Comparison of ENCODE assay signal across 9 mouse cellular contexts in genomic region chr2:163401221-163401620, GRCm38 (mm10). TPM values are rescaled to one million over a fixed set of nuclear protein-coding genes. Genes with fewer than 3 reads are reported as not detected.
DNase-seq lines count a peak whose midpoint lies in the region; ATAC-seq and TF ChIP-seq lines count a peak whose summit lies in the region.
"Had no signal": no experiment of that assay in that cellular context is flagged by ENCODE, and none has a peak within 500 bp of the region (broad histone marks: within the 10 kb centered on the region; RNA-seq: fewer than 3 reads in every experiment).

No protein-coding gene starts in this region.

- H3K9me3 ChIP-seq in liver, embryonic 12.5 days (replicated peaks): no peaks in the 10 kb centered on the region

- peaks cover 19% of the 10 kb centered on the region for H3K27me3 ChIP-seq in liver, embryonic 12.5 days (replicated peaks)
- no peaks in the 10 kb centered on the region for H3K27me3 ChIP-seq in testis, adult 2 months (ENCODE audit: control insufficient read depth, insufficient read depth, low read length)

- peaks cover 10% of the 10 kb centered on the region for H3K36me3 ChIP-seq in liver, embryonic 12.5 days
- H3K36me3 ChIP-seq in testis, adult 2 months (ENCODE audit: control insufficient read depth, insufficient read depth, low read length): no peaks in the 10 kb centered on the region

- no peaks in the 10 kb centered on the region for H3K4me1 ChIP-seq in liver, embryonic 12.5 days
- peaks cover 16% of the 10 kb centered on the region for H3K4me1 ChIP-seq in testis, adult 2 months (ENCODE audit: control insufficient read depth, insufficient read depth, low read length)

- no peak overlapping the region for H3K4me3 ChIP-seq in liver, embryonic 12.5 days
- H3K4me3 ChIP-seq in testis, adult 2 months (ENCODE audit: control insufficient read depth, low read depth, low read length): no peak overlapping the region

- ATAC-seq in liver, embryonic 12.5 days: no peak
- ATAC-seq in erythroid progenitor cell, adult 5-6 weeks (replicated peaks; ENCODE audit: low FRiP score, poor library complexity, severe bottlenecking): peak; percentile 74
- peak; percentile 81 for ATAC-seq in inflammation-experienced regulatory T-cells, adult 6 months

- TF ChIP-seq CTCF in brain, embryonic 14.5 days (IDR thresholded peaks at IDR 0.05; ENCODE audit: borderline replicate concordance, extremely low read depth, insufficient read depth, insufficient read length): peak; percentile 91
- TF ChIP-seq CTCF in testis, adult 2 months (IDR thresholded peaks at IDR 0.05; ENCODE audit: control insufficient read depth, insufficient read depth, insufficient replicate concordance, low read depth, low read length): peak; percentile 35; the same call in 1 of the 2 replicates

- no peak for TF ChIP-seq POLR2A in brain, embryonic 14.5 days (IDR thresholded peaks at IDR 0.05; ENCODE audit: borderline replicate concordance, extremely low read depth, insufficient read depth, insufficient read length, poor library complexity, severe bottlenecking)
- no peak for TF ChIP-seq POLR2A in testis, adult 2 months (IDR thresholded peaks at IDR 0.05; ENCODE audit: control insufficient read depth, low read depth, low read length)

- H3K27ac ChIP-seq in liver, embryonic 12.5 days: no peak overlapping the region
- H3K27ac ChIP-seq in testis, adult 2 months (ENCODE audit: control insufficient read depth, insufficient read depth, low read depth, low read length): no peak overlapping the region

- intact Hi-C loops in left cerebral cortex, postnatal 4 days (cut with DNase I): loop anchor here (1.0 to 10.0 kb wide), 3 partner anchors 61 to 466 kb away; partner anchors contain the start of gene Srsf6

- no peak overlapping the region for H3K9ac ChIP-seq in liver, embryonic 12.5 days

- WGBS in liver, embryonic 12.5 days (ENCODE audit: insufficient replicate concordance): 4% methylated on average over 8 of the region's 8 CpGs

- H3K4me2 ChIP-seq in liver, embryonic 12.5 days: no peak overlapping the region

- DNase-seq in liver: peak; percentile 79
- peak; percentile 92 for DNase-seq in brain, embryonic 14.5 days (ENCODE audit: low read depth)
- DNase-seq in left cerebral cortex, postnatal 4 days: peak; percentile 80
- DNase-seq in naive thymus-derived CD4-positive, alpha-beta T cell, adult 2 months (ENCODE audit: low read depth): peak; percentile 94

RNA-seq across cellular contexts. Expression of gene Jph2, which starts 3.4 kb away (rescaled TPM):
- polyA plus RNA-seq in liver, embryonic 12.5 days (2016; fragmentation: Nextera tagmentation; extraction: Ambion mirVana): 0.12 and 0.16 TPM in 2 replicates
- 0.66 and 1.0 TPM in 2 replicates for polyA plus RNA-seq in brain, embryonic 14.5 days (2012; rRNA removed)
- not detected in 2 replicates for total RNA-seq in erythroid progenitor cell, adult 5-6 weeks (2015; ENCODE audit: low replicate concordance)
- not detected in 2 replicates for total RNA-seq in erythroid progenitor cell, adult 5-6 weeks (2017; ENCODE audit: low replicate concordance)
- polyA plus RNA-seq in inflammation-experienced regulatory T-cells, adult 6 months (2017; shearing (Covaris generic)): not detected
- under 1 TPM; 0.54 to 0.74 TPM for total RNA-seq in left cerebral cortex, postnatal 4 days (2021)
- polyA plus RNA-seq in testis, adult 2 months (2012; rRNA removed): 2.3 and 3.6 TPM in 2 replicates

RNA-seq across cellular contexts. Expression of gene Oser1, which starts 23.3 kb away (rescaled TPM):
- polyA plus RNA-seq in liver, embryonic 12.5 days (2016; fragmentation: Nextera tagmentation; extraction: Ambion mirVana): 41.3 and 43.0 TPM in 2 replicates
- 24.4 and 30.5 TPM in 2 replicates for polyA plus RNA-seq in brain, embryonic 14.5 days (2012; rRNA removed)
- total RNA-seq in erythroid progenitor cell, adult 5-6 weeks (2015; ENCODE audit: low replicate concordance): 46.1 and 53.7 TPM in 2 replicates
- total RNA-seq in erythroid progenitor cell, adult 5-6 weeks (2017; ENCODE audit: low replicate concordance): 18.8 and 32.0 TPM in 2 replicates
- 100 to 1,000 TPM; 120 to 137 (median 126) TPM for polyA plus RNA-seq in inflammation-experienced regulatory T-cells, adult 6 months (2017; shearing (Covaris generic))
- 10 to 100 TPM; 23.3 to 23.7 TPM for total RNA-seq in left cerebral cortex, postnatal 4 days (2021)
- polyA plus RNA-seq in testis, adult 2 months (2012; rRNA removed): 209 and 304 TPM in 2 replicates

RNA-seq across cellular contexts. Expression of gene Gdap1l1, which starts 37.1 kb away (rescaled TPM):
- 0.19 and 0.36 TPM in 2 replicates for polyA plus RNA-seq in liver, embryonic 12.5 days (2016; fragmentation: Nextera tagmentation; extraction: Ambion mirVana)
- polyA plus RNA-seq in brain, embryonic 14.5 days (2012; rRNA removed): 142 and 170 TPM in 2 replicates
- not detected in 2 replicates for total RNA-seq in erythroid progenitor cell, adult 5-6 weeks (2015; ENCODE audit: low replicate concordance)
- not detected in 2 replicates for total RNA-seq in erythroid progenitor cell, adult 5-6 weeks (2017; ENCODE audit: low replicate concordance)
- under 1 TPM in 1 of 3 experiments, not detected in 2; 0.39 TPM for polyA plus RNA-seq in inflammation-experienced regulatory T-cells, adult 6 months (2017; shearing (Covaris generic))
- total RNA-seq in left cerebral cortex, postnatal 4 days (2021): 10 to 100 TPM; 90.8 to 98.3 TPM
- polyA plus RNA-seq in testis, adult 2 months (2012; rRNA removed): 0.16 and 0.18 TPM in 2 replicates
- total RNA-seq: gastrocnemius, postnatal 36 days had no signal

Comparison
In these comparisons a context has a peak if more than half of its experiments do, and no peak if none do; other contexts are left out.
1. RNA of gene Gdap1l1, which starts 37.1 kb away (polyA plus RNA-seq): 142 to 170 TPM in brain, embryonic 14.5 days; 0.19 to 0.36 TPM in liver, embryonic 12.5 days, 0.16 to 0.18 TPM in testis, adult 2 months and 0.39 TPM in inflammation-experienced regulatory T-cells, adult 6 months; every median in the first group is over 100 times any median in the second.
2. Peak in every context shown above with its lines, with median percentiles within 50 percentile points of each other: DNase-seq.